Mouse (Mus musculus) lung, postnatal 25 days (tissue): ENCODE results near the gene Smox.

Experiments used
- DNase-seq: peaks from one replicate; pipeline ENCODE4 v3.0.0; 2022; ENCODE audit warnings: low spot score

The Smox gene

GRCm38 (mm10) chr2:131514055-131514621 is 22.8 kb downstream of the Smox start:
- DNase-seq: no peak

DNA sequence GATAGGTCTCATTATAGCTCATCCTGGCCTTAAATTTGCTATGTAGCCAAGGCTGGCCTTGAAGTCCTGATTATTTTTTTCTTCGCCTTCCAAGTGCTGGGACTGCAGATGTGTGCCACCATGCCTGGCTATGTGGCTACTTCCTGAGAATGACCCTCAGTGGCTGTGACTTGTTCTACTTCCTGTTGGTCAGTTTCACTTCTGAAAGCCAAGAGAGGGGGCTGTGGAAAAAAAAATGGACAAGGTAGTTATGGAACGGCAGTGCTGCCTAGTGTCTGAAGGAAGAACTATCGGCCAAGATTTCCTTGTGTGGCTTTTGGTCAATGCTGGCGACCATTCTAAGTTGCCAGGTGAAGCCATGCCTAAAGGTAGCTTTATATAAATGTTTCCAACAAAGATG is 26.3 kb downstream of the Smox start:
- no peak for DNase-seq

DNA sequence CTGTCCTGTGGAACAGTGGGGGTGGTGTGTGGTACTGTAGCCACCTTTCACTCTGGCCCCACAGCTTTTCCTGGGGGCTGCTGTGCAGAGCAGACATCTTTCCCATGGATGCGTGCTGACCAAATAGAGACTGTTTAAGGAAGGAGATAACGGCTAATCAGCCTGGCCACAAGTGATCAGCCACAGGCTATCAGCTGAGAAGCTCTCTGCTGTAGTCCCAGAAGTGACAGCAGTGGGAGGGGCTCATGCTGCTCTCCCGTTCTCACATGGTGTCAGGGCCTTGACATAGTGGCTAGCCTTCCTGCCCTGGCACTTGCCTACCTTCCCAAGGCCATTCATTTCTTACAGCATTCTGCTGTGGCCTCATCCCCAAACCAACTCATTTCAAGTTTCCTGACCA is 27.5 kb downstream of the Smox start:
- no peak for DNase-seq

DNA sequence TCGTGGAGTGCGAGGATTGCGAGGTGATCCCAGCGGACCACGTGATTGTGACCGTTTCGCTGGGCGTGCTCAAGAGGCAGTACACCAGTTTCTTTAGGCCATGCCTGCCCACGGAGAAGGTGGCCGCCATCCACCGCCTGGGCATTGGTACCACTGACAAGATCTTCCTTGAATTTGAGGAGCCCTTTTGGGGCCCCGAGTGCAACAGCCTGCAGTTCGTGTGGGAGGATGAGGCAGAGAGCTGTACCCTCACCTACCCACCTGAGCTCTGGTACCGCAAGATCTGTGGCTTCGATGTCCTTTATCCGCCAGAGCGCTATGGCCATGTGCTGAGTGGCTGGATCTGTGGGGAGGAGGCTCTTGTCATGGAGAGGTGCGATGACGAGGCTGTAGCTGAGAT is 29.4 kb downstream of the Smox start:
- DNase-seq: no peak

- no peak for DNase-seq
Measured at GRCm38 (mm10) chr2:131527061-131527460, 35.8 kb downstream of the Smox start.

- peak; percentile 54 for DNase-seq
Measured at GRCm38 (mm10) chr2:131529898-131530622, 38.8 kb downstream of the Smox start.

- peak; percentile 41 for DNase-seq
Measured at GRCm38 (mm10) chr2:131530623-131531008, 39.3 kb downstream of the Smox start.

- DNase-seq: no peak
Measured at GRCm38 (mm10) chr2:131531271-131531670, 40.0 kb downstream of the Smox start.

GRCm38 (mm10) chr2:131535168-131535567 is 43.9 kb downstream of the Smox start:
- DNase-seq: no peak

DNA sequence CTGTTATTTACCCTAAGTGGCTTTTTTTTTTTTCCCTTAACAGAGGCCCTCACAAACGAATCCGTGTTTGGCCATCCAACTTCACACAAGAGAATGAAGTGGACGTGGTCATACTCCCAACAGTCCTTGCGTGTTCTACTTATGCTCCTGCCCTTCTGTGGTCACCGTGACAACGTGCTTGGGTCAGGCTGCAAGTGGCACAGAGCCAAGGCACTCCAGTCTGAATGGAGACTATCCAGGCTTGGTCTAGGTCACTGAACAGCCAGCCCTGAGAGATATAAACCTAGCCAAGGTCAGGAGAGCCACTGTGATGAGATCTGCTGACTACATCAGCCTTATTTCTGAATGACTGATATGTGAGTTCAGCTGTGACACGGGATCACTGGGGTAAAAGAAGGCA is 47.0 kb downstream of the Smox start:
- DNase-seq: peak; percentile 50

GRCm38 (mm10) chr2:131539780-131540179 is 48.5 kb downstream of the Smox start:
- DNase-seq: no peak

DNA sequence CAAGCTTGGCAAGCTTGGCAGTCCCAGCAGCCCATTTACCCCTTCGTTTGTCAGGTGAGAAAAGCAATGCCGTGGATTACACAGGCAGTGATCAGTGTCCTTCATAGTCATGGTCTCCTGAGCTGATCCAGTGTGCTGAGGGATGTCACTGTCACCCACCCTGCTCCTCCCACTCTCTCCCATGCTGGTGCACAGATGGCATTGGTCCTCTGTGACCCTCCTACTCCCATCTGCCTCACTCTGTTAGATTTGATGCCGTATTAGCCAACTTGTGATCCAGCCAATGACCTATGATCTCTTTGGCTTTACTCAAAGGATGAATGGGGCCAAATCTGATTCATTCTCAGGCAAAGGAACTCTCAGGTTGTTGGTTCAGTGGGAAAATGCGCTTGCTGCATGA is 50.4 kb downstream of the Smox start:
- no peak for DNase-seq

DNA sequence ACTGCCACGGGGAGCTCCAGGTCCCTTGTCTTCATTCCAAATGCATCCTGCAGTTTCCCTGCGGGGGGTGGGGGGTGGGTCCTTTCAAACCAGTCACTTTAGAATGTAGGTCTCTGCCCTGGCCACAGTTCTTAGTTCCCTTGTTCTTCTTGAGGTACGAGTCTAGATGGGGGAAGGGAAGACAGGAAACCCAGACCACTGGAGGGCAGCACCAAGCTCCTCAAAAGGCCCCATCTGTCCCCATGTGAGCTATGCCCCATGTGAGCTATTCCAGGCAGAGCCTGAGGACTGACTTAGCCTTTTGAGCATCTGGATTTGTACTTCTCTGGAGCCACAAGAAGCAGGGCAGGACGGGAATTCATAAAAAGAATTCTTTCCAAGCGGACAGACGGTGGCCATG is 51.2 kb downstream of the Smox start:
- DNase-seq: no peak

- peak; percentile 29 for DNase-seq
Measured at GRCm38 (mm10) chr2:131545386-131546307, 54.4 kb downstream of the Smox start.

DNA sequence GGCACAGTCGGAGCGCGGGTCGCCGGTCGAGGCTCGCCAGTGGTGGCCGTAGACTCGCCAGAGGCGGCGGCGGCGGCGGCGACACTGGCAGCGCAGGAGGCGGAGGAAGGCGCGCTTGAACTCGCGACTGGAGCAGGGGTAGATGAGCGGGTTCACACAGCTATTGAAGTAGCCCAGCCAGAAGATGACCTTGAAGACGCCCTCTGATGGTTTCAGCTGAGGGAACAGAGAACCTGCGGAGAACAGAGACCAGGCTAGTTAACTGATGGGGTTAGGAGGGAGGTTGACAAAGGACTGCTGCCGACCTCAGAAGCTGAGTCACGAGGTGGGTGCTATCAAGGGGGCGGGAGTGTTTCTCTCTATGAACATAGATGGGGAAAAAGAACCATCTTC is 55.0 kb downstream of the Smox start:
- no peak for DNase-seq

DNA sequence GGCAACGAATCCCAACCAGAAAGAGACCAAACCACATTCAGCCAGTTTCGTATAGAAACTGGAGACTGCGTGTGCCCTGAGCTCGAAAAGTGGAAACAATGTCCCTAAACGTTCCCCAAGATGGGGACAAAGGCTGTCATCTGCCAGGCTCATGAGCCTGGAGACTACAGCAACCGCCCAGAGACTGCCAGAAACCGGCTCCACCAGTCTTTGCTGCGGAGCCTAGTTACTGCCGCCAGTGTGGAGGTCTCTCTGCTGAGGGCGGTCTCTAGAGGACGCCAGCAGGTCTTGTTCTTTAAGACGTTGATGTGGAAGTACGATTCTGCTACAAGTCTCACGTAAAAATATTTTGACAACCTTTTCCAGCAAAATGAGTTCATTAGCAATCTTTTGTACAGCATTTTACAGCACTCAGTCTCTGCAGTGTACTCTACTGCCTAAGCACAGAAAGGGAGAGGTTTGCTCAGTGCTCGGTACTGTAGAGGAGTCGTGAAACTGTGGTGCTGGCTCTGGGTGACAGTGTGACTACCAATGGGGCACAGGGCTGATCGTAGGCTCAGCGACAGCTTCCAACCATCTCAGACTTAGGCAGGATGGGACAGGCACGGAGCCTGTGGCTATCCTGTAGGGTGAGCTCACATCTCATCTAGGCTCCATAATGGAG is 55.6 kb downstream of the Smox start:
- no peak for DNase-seq

- no peak for DNase-seq
Measured at GRCm38 (mm10) chr2:131548330-131548729, 57.0 kb downstream of the Smox start.

GRCm38 (mm10) chr2:131549090-131549489 is 57.8 kb downstream of the Smox start:
- no peak for DNase-seq

DNA sequence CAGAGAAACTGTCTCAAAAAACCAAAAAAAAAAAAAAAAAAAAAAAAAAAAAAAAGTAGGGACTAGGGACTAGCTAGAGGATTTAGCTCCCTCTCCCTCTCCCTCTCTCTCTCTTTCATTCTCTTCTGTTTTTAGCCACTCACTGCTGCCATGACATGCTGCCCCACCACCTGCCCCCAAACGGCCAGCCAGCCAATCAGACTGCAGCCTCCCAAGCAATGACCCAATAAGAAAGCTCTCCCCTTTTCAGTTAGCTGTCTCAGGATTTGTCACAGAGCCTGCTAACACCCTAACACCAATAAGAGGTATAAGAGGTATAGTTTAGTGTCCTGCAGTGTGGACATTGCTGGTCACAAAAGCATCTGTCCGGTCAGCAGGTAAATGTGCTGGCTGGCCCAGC is 59.2 kb downstream of the Smox start:
- DNase-seq: no peak

DNA sequence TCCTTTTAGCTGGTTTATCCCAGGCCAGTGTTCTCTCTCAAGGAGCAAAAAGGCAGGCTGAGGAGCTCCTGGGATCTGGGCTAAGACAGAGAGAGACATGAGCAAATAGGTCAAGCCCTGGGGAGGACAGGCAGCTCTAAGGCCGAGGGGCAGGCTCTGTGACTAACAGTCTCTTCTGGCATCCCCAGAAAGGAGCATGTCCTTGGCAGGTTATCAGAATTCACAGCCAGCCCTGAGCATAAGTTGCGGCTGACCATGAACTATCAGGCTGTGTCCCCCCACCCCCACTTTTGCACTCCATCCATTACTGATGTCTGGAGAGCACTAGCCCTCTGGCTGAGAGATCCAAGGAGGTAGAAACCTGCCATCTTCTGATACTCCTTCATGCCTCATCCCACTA is 59.6 kb downstream of the Smox start:
- no peak for DNase-seq

GRCm38 (mm10) chr2:131551701-131552620 is 60.7 kb downstream of the Smox start:
- DNase-seq: no peak
